Comparison of ENCODE assay signal across 8 mouse cellular contexts in genomic region chr4:132303484-132303883, GRCm38 (mm10). TPM values are rescaled to one million over a fixed set of nuclear protein-coding genes. Genes with fewer than 3 reads are reported as not detected.
DNase-seq lines count a peak whose midpoint lies in the region; ATAC-seq and TF ChIP-seq lines count a peak whose summit lies in the region.
"Not testable (repeated sequence)": the region's sequence is repeated elsewhere in the genome, so short reads cannot be mapped to it uniquely, and the experiment has no call there.

No protein-coding gene starts in this region.

- not testable (repeated sequence) for H3K9me3 ChIP-seq in ES-E14 (ENCODE audit: control insufficient read depth, insufficient read depth, low read depth, low read length); embryonic facial prominence, embryonic 14.5 days (ENCODE audit: control insufficient read depth, low read length); hindbrain, embryonic 12.5 days (replicated peaks); kidney, embryonic 15.5 days (replicated peaks); liver, embryonic 11.5 days (ENCODE audit: control insufficient read depth, low read length); megakaryocyte, embryonic 14.5 days; neural tube, embryonic 13.5 days

- H3K4me2 ChIP-seq in embryonic facial prominence, embryonic 14.5 days (ENCODE audit: low read depth, low read length): peak overlapping the region; percentile 69
- H3K4me2 ChIP-seq in hindbrain, embryonic 12.5 days (replicated peaks): peak overlapping the region; percentile 64
- peak overlapping the region; percentile 82 for H3K4me2 ChIP-seq in kidney, embryonic 15.5 days
- peak overlapping the region; percentile 91 for H3K4me2 ChIP-seq in liver, embryonic 11.5 days
- peak overlapping the region; percentile 64 for H3K4me2 ChIP-seq in neural tube, embryonic 13.5 days

- H3K27ac ChIP-seq in ES-E14 (ENCODE audit: insufficient read depth, low read depth, low read length, poor library complexity, severe bottlenecking); hindbrain, embryonic 12.5 days; kidney, embryonic 15.5 days; liver, embryonic 11.5 days (ENCODE audit: low read depth, low read length); neural tube, embryonic 13.5 days (replicated peaks): not testable (repeated sequence)
- peak overlapping the region; percentile 56; the same call in 1 of the 2 replicates for H3K27ac ChIP-seq in embryonic facial prominence, embryonic 14.5 days (replicated peaks; ENCODE audit: low read depth, low read length)
- peak overlapping the region; percentile 72 for H3K27ac ChIP-seq in gastrocnemius, adult 2 months

- not testable (repeated sequence) for DNase-seq in ES-E14 (ENCODE audit: low read depth, low spot score); embryonic facial prominence, embryonic 14.5 days (ENCODE audit: low spot score); gastrocnemius, adult 2 months; liver, embryonic 11.5 days (ENCODE audit: low spot score)

- H3K27me3 ChIP-seq in embryonic facial prominence, embryonic 14.5 days (replicated peaks; ENCODE audit: control insufficient read depth, insufficient read depth, low read length); hindbrain, embryonic 12.5 days; kidney, embryonic 15.5 days; liver, embryonic 11.5 days (replicated peaks; ENCODE audit: control insufficient read depth, insufficient read depth, low read length); neural tube, embryonic 13.5 days: not testable (repeated sequence)
- peaks cover 21% of the 10 kb centered on the region for H3K27me3 ChIP-seq in megakaryocyte, embryonic 14.5 days (replicated peaks)

- in situ Hi-C loops in ES-E14 (cut with MboI; ENCODE audit: low sequenced_read_pairs in 2 of 2, unreplicated experiment in 2 of 2): not testable (repeated sequence)

- peak overlapping the region; percentile 21; the same call in 1 of the 2 replicates for H3K9ac ChIP-seq in ES-E14 (ENCODE audit: insufficient read depth, low read depth, low read length, poor library complexity, severe bottlenecking)
- peak overlapping the region; percentile 66 for H3K9ac ChIP-seq in embryonic facial prominence, embryonic 14.5 days (ENCODE audit: low read depth, low read length)
- H3K9ac ChIP-seq in hindbrain, embryonic 12.5 days: peak overlapping the region; percentile 56
- H3K9ac ChIP-seq in kidney, embryonic 15.5 days: peak overlapping the region; percentile 59; the same call in 1 of the 2 replicates
- peak overlapping the region; percentile 69 for H3K9ac ChIP-seq in liver, embryonic 11.5 days (ENCODE audit: low read depth, low read length)
- peak overlapping the region; percentile 68 for H3K9ac ChIP-seq in neural tube, embryonic 13.5 days

- H3K4me3 ChIP-seq in ES-E14 (ENCODE audit: insufficient read depth in 1 of 2, low read depth in 1 of 2, low read length in 2 of 2, poor library complexity in 1 of 2, severe bottlenecking in 1 of 2): peak overlapping the region; percentile 13 to 76
- H3K4me3 ChIP-seq in embryonic facial prominence, embryonic 14.5 days (ENCODE audit: low read depth, low read length): peak overlapping the region; percentile 47
- peak overlapping the region; percentile 72 for H3K4me3 ChIP-seq in gastrocnemius, adult 2 months
- H3K4me3 ChIP-seq in hindbrain, embryonic 12.5 days: peak overlapping the region; percentile 43
- H3K4me3 ChIP-seq in kidney, embryonic 15.5 days (replicated peaks): peak overlapping the region; percentile 57
- peak overlapping the region; percentile 63 for H3K4me3 ChIP-seq in liver, embryonic 11.5 days (ENCODE audit: low read depth, low read length)
- peak overlapping the region; percentile 91 for H3K4me3 ChIP-seq in megakaryocyte, embryonic 14.5 days (replicated peaks)
- peak overlapping the region; percentile 40 for H3K4me3 ChIP-seq in neural tube, embryonic 13.5 days

- ATAC-seq in embryonic facial prominence, embryonic 14.5 days (ENCODE audit: low read depth); hindbrain, embryonic 12.5 days (ENCODE audit: low FRiP score); kidney, embryonic 15.5 days (replicated peaks; ENCODE audit: low FRiP score); liver, embryonic 11.5 days (replicated peaks; ENCODE audit: low FRiP score); neural tube, embryonic 13.5 days (ENCODE audit: low read depth): not testable (repeated sequence)

- H3K36me3 ChIP-seq in ES-E14 (ENCODE audit: control insufficient read depth, insufficient read depth, low read length, poor library complexity, severe bottlenecking); embryonic facial prominence, embryonic 14.5 days (ENCODE audit: control insufficient read depth, insufficient read depth, low read length); hindbrain, embryonic 12.5 days; kidney, embryonic 15.5 days; liver, embryonic 11.5 days (ENCODE audit: control insufficient read depth, insufficient read depth, low read length); megakaryocyte, embryonic 14.5 days (replicated peaks; ENCODE audit: low read length); neural tube, embryonic 13.5 days: not testable (repeated sequence)

- not testable (repeated sequence) for TF ChIP-seq CTCF in gastrocnemius, adult 2 months (IDR thresholded peaks at IDR 0.05)

- H3K4me1 ChIP-seq in ES-E14 (ENCODE audit: control insufficient read depth in 2 of 2, insufficient read depth in 2 of 2, low read length in 2 of 2, poor library complexity in 1 of 2): peaks cover 0 to 11% of the 10 kb centered on the region in 2 experiments; a peak in 2 of 4 replicates
- not testable (repeated sequence) for H3K4me1 ChIP-seq in embryonic facial prominence, embryonic 14.5 days (ENCODE audit: control insufficient read depth, insufficient read depth, low read length); hindbrain, embryonic 12.5 days
- peaks cover 12% of the 10 kb centered on the region for H3K4me1 ChIP-seq in kidney, embryonic 15.5 days
- peaks cover 11% of the 10 kb centered on the region; the same call in 1 of the 2 replicates for H3K4me1 ChIP-seq in liver, embryonic 11.5 days (replicated peaks; ENCODE audit: control insufficient read depth, insufficient read depth, low read length)
- H3K4me1 ChIP-seq in megakaryocyte, embryonic 14.5 days: peaks cover 33% of the 10 kb centered on the region
- H3K4me1 ChIP-seq in neural tube, embryonic 13.5 days (replicated peaks): peaks cover 11% of the 10 kb centered on the region

- 40% methylated on average over 6 of the region's 6 CpGs for WGBS in embryonic facial prominence, embryonic 14.5 days
- 49% methylated on average over 6 of the region's 6 CpGs for WGBS in hindbrain, embryonic 12.5 days
- 45% methylated on average over 6 of the region's 6 CpGs for WGBS in kidney, embryonic 15.5 days
- 36% methylated on average over 6 of the region's 6 CpGs for WGBS in liver, embryonic 11.5 days
- 43% methylated on average over 6 of the region's 6 CpGs for WGBS in neural tube, embryonic 13.5 days

- intact Hi-C loops in gastrocnemius, adult 2 months (cut with DNase I): not testable (repeated sequence)

RNA-seq across cellular contexts. Expression of gene Rab42, which starts 0.3 kb away (rescaled TPM):
- 0.69 and 1.1 TPM in 2 replicates for total RNA-seq in ES-E14 (2012; rRNA removed)
- polyA plus RNA-seq in embryonic facial prominence, embryonic 14.5 days (2014; fragmentation: Nextera tagmentation; extraction: Ambion mirVana): 1.8 and 2.3 TPM in 2 replicates
- total RNA-seq in gastrocnemius, adult 2 months (2021): under 1 TPM in 1 of 2 experiments, not detected in 1; 0.33 TPM
- polyA plus RNA-seq in hindbrain, embryonic 12.5 days (2016; fragmentation: Nextera tagmentation; extraction: Ambion mirVana): 0.96 and 1.5 TPM in 2 replicates
- polyA plus RNA-seq in kidney, embryonic 15.5 days (2015; fragmentation: Nextera tagmentation; extraction: Ambion mirVana): 3.3 and 3.5 TPM in 2 replicates
- polyA plus RNA-seq in liver, embryonic 11.5 days (2014; fragmentation: Nextera tagmentation; extraction: Ambion mirVana): 0.75 and 1.5 TPM in 2 replicates
- polyA plus RNA-seq in megakaryocyte, embryonic 14.5 days (2012; ENCODE audit: insufficient read depth, low replicate concordance): not detected in 2 replicates
- 1.1 and 1.7 TPM in 2 replicates for polyA plus RNA-seq in neural tube, embryonic 13.5 days (2015; fragmentation: Nextera tagmentation; extraction: Ambion mirVana)

RNA-seq across cellular contexts. Expression of gene Trnau1ap, which starts 25.9 kb away (rescaled TPM):
- total RNA-seq in ES-E14 (2012; rRNA removed): 48.6 and 61.8 TPM in 2 replicates
- 62.3 and 69.9 TPM in 2 replicates for polyA plus RNA-seq in embryonic facial prominence, embryonic 14.5 days (2014; fragmentation: Nextera tagmentation; extraction: Ambion mirVana)
- total RNA-seq in gastrocnemius, adult 2 months (2021): 10 to 100 TPM; 10.4 to 11.7 TPM
- polyA plus RNA-seq in hindbrain, embryonic 12.5 days (2016; fragmentation: Nextera tagmentation; extraction: Ambion mirVana): 80.1 and 80.6 TPM in 2 replicates
- 73.6 and 80.5 TPM in 2 replicates for polyA plus RNA-seq in kidney, embryonic 15.5 days (2015; fragmentation: Nextera tagmentation; extraction: Ambion mirVana)
- polyA plus RNA-seq in liver, embryonic 11.5 days (2014; fragmentation: Nextera tagmentation; extraction: Ambion mirVana): 80.1 and 89.3 TPM in 2 replicates
- polyA plus RNA-seq in megakaryocyte, embryonic 14.5 days (2012; ENCODE audit: insufficient read depth, low replicate concordance): 20.9 and 58.9 TPM in 2 replicates
- polyA plus RNA-seq in neural tube, embryonic 13.5 days (2015; fragmentation: Nextera tagmentation; extraction: Ambion mirVana): 77.5 and 81.3 TPM in 2 replicates

RNA-seq across cellular contexts. Expression of gene Taf12, which starts 29.3 kb away (rescaled TPM):
- 12.1 and 21.9 TPM in 2 replicates for total RNA-seq in ES-E14 (2012; rRNA removed)
- 43.4 and 48.8 TPM in 2 replicates for polyA plus RNA-seq in embryonic facial prominence, embryonic 14.5 days (2014; fragmentation: Nextera tagmentation; extraction: Ambion mirVana)
- total RNA-seq in gastrocnemius, adult 2 months (2021): 10 to 100 TPM; 34.7 to 38.4 TPM
- 53.6 and 58.5 TPM in 2 replicates for polyA plus RNA-seq in hindbrain, embryonic 12.5 days (2016; fragmentation: Nextera tagmentation; extraction: Ambion mirVana)
- 47.7 and 48.3 TPM in 2 replicates for polyA plus RNA-seq in kidney, embryonic 15.5 days (2015; fragmentation: Nextera tagmentation; extraction: Ambion mirVana)
- polyA plus RNA-seq in liver, embryonic 11.5 days (2014; fragmentation: Nextera tagmentation; extraction: Ambion mirVana): 80.2 and 83.8 TPM in 2 replicates
- polyA plus RNA-seq in megakaryocyte, embryonic 14.5 days (2012; ENCODE audit: insufficient read depth, low replicate concordance): 0.87 and 14.0 TPM in 2 replicates
- 43.2 and 45.3 TPM in 2 replicates for polyA plus RNA-seq in neural tube, embryonic 13.5 days (2015; fragmentation: Nextera tagmentation; extraction: Ambion mirVana)

RNA-seq across cellular contexts. Expression of gene Gmeb1, which starts 42.1 kb away (rescaled TPM):
- total RNA-seq in ES-E14 (2012; rRNA removed): 20.7 and 22.3 TPM in 2 replicates
- 24.7 and 28.7 TPM in 2 replicates for polyA plus RNA-seq in embryonic facial prominence, embryonic 14.5 days (2014; fragmentation: Nextera tagmentation; extraction: Ambion mirVana)
- 10 to 100 TPM in 1 of 2 experiments, 1 to 10 TPM in 1; 8.7 to 10.6 TPM for total RNA-seq in gastrocnemius, adult 2 months (2021)
- 41.3 and 43.3 TPM in 2 replicates for polyA plus RNA-seq in hindbrain, embryonic 12.5 days (2016; fragmentation: Nextera tagmentation; extraction: Ambion mirVana)
- 40.0 and 40.1 TPM in 2 replicates for polyA plus RNA-seq in kidney, embryonic 15.5 days (2015; fragmentation: Nextera tagmentation; extraction: Ambion mirVana)
- 25.4 and 26.8 TPM in 2 replicates for polyA plus RNA-seq in liver, embryonic 11.5 days (2014; fragmentation: Nextera tagmentation; extraction: Ambion mirVana)
- 7.9 and 9.0 TPM in 2 replicates for polyA plus RNA-seq in megakaryocyte, embryonic 14.5 days (2012; ENCODE audit: insufficient read depth, low replicate concordance)
- 40.8 and 44.1 TPM in 2 replicates for polyA plus RNA-seq in neural tube, embryonic 13.5 days (2015; fragmentation: Nextera tagmentation; extraction: Ambion mirVana)

RNA-seq across cellular contexts. Expression of gene Rcc1, which starts 49.9 kb away (rescaled TPM):
- total RNA-seq in ES-E14 (2012; rRNA removed): 107 and 117 TPM in 2 replicates
- 40.4 and 46.6 TPM in 2 replicates for polyA plus RNA-seq in embryonic facial prominence, embryonic 14.5 days (2014; fragmentation: Nextera tagmentation; extraction: Ambion mirVana)
- 1 to 10 TPM; 7.7 to 7.8 TPM for total RNA-seq in gastrocnemius, adult 2 months (2021)
- polyA plus RNA-seq in hindbrain, embryonic 12.5 days (2016; fragmentation: Nextera tagmentation; extraction: Ambion mirVana): 65.8 and 67.5 TPM in 2 replicates
- 88.9 and 92.7 TPM in 2 replicates for polyA plus RNA-seq in kidney, embryonic 15.5 days (2015; fragmentation: Nextera tagmentation; extraction: Ambion mirVana)
- 99.8 and 105 TPM in 2 replicates for polyA plus RNA-seq in liver, embryonic 11.5 days (2014; fragmentation: Nextera tagmentation; extraction: Ambion mirVana)
- polyA plus RNA-seq in megakaryocyte, embryonic 14.5 days (2012; ENCODE audit: insufficient read depth, low replicate concordance): 1.2 and 16.4 TPM in 2 replicates
- polyA plus RNA-seq in neural tube, embryonic 13.5 days (2015; fragmentation: Nextera tagmentation; extraction: Ambion mirVana): 35.6 and 36.1 TPM in 2 replicates

Comparison
In these comparisons a context has a peak if more than half of its experiments do, and no peak if none do; other contexts are left out.
1. H3K4me3 ChIP-seq: peak in every context shown above with its lines; median percentile 91 in megakaryocyte, embryonic 14.5 days; 72 in gastrocnemius, adult 2 months; 63 in liver, embryonic 11.5 days; 57 in kidney, embryonic 15.5 days; 47 in embryonic facial prominence, embryonic 14.5 days; 44 in ES-E14; 43 in hindbrain, embryonic 12.5 days; 40 in neural tube, embryonic 13.5 days.